Mouse (Mus musculus): ENCODE results near the gene Snd1.

- TF ChIP-seq POLR2A (IDR thresholded peaks at IDR 0.05; ENCODE audit: borderline replicate concordance, low read depth, low read length): no peak
- no peak for TF ChIP-seq CTCF (IDR thresholded peaks at IDR 0.05; ENCODE audit: low read depth, low read length)
Observed at GRCm38 (mm10) chr6:28555428-28555827, 80.5 kb downstream of the Snd1 start.
